Comparison of ENCODE assay signal across 8 mouse cellular contexts in the genomic region with DNA sequence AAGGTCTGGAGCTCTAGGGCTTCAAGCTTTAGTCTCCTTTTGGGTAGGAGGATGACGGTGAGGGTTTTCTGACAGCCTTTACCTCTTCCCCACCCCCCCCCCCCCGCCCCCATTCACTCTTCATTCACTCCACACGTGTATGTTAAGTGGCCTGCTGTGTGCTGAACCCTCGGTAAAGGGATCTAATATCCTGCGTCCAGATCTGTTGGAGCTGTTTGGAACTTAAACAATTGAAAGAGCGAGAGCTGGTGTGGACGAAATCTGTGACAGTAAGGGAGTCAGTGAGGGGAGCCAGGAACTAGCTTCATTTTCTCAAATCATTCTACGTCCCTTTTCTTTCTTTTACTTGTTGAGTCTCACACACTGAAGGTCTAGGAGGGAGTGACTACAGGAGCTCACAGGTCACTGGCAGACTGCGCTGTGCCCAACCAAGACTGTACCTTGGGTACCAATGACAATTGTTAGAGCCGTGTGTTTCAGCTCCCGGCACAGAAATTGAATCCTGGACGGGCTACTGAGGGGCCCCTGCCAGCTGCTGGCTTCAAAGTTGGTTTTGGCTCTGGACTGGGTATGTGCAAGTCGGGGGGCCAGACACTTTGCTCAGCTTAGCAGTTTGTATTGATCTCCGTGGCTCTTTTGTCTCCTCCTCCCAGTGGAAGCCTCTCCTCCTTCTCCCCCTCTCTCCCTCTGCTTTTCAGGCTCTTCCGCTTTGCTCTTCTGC. TPM values are rescaled to one million over a fixed set of nuclear protein-coding genes. Genes with fewer than 3 reads are reported as not detected.
DNase-seq lines count a peak whose midpoint lies in the region; ATAC-seq lines count a peak whose summit lies in the region.

A gene (plus strand): TSS at position 689 of the 721 bp plus-strand sequence.

- 35% methylated on average over 15 of the region's 15 CpGs for WGBS in kidney, embryonic 14.5 days
- WGBS in forebrain, embryonic 16.5 days: 21% methylated on average over 14 of the region's 15 CpGs
- WGBS in neural tube, embryonic 11.5 days: 25% methylated on average over 15 of the region's 15 CpGs

- peak within 1 kb of the TSS; percentile 33 for H3K4me3 ChIP-seq in kidney, embryonic 14.5 days (ENCODE audit: low read length)
- H3K4me3 ChIP-seq in forebrain, embryonic 16.5 days (replicated peaks; ENCODE audit: low read length): peak within 1 kb of the TSS; percentile 46
- H3K4me3 ChIP-seq in neural tube, embryonic 11.5 days (ENCODE audit: low read depth, low read length): peak within 1 kb of the TSS; percentile 28

- no peaks in the 10 kb centered on the region for H3K27me3 ChIP-seq in kidney, embryonic 14.5 days (ENCODE audit: control insufficient read depth, insufficient read depth, low read length)
- H3K27me3 ChIP-seq in forebrain, embryonic 16.5 days (replicated peaks; ENCODE audit: control insufficient read depth, insufficient read depth, low read length): no peaks in the 10 kb centered on the region
- no peaks in the 10 kb centered on the region for H3K27me3 ChIP-seq in neural tube, embryonic 11.5 days (ENCODE audit: control insufficient read depth, insufficient read depth, low read length)

- no peak within 1 kb of the TSS for H3K9ac ChIP-seq in kidney, embryonic 14.5 days (ENCODE audit: low read depth, low read length)
- H3K9ac ChIP-seq in forebrain, embryonic 16.5 days (replicated peaks; ENCODE audit: low read depth, low read length): peak within 1 kb of the TSS; percentile 55
- peak within 1 kb of the TSS; percentile 43 for H3K9ac ChIP-seq in neural tube, embryonic 11.5 days (ENCODE audit: low read length)

- no peaks in the 10 kb centered on the region for H3K36me3 ChIP-seq in kidney, embryonic 14.5 days (ENCODE audit: control insufficient read depth, insufficient read depth, low read length)
- H3K36me3 ChIP-seq in forebrain, embryonic 16.5 days (ENCODE audit: control insufficient read depth, insufficient read depth): no peaks in the 10 kb centered on the region
- no peaks in the 10 kb centered on the region for H3K36me3 ChIP-seq in neural tube, embryonic 11.5 days (ENCODE audit: control insufficient read depth, insufficient read depth, low read length)

- peak; percentile 49; the same call in 1 of the 2 replicates for ATAC-seq in kidney, embryonic 14.5 days (ENCODE audit: low FRiP score, low TSS enrichment)
- ATAC-seq in forebrain, embryonic 16.5 days: peak; percentile 80
- peak; percentile 69 for ATAC-seq in neural tube, embryonic 11.5 days (ENCODE audit: insufficient read depth, low FRiP score, low TSS enrichment)

- no peak within 1 kb of the TSS for H3K27ac ChIP-seq in kidney, embryonic 14.5 days (ENCODE audit: low read depth, low read length)
- peak within 1 kb of the TSS; percentile 67 for H3K27ac ChIP-seq in forebrain, embryonic 16.5 days (ENCODE audit: low read length)
- H3K27ac ChIP-seq in neural tube, embryonic 11.5 days (ENCODE audit: low read depth, low read length): no peak within 1 kb of the TSS

- no peaks in the 10 kb centered on the region for H3K4me1 ChIP-seq in kidney, embryonic 14.5 days (ENCODE audit: control insufficient read depth, insufficient read depth, low read length)
- 0 out of 2 replicates have a peak, but pooled peaks cover 2% of the 10 kb centered on the region for H3K4me1 ChIP-seq in forebrain, embryonic 16.5 days (replicated peaks; ENCODE audit: control insufficient read depth, insufficient read depth, low read length)
- no peaks in the 10 kb centered on the region for H3K4me1 ChIP-seq in neural tube, embryonic 11.5 days (ENCODE audit: control insufficient read depth, insufficient read depth, low read length)

- DNase-seq in kidney, postnatal 25 days: no peak
- peak; percentile 8 for DNase-seq in embryo, embryonic 11 days
- peak in 1 of 2 experiments; percentile 8 for DNase-seq in left cerebral cortex, postnatal 10 days (ENCODE audit: extremely low spot score in 1 of 2, low spot score in 2 of 2)
- peak; percentile 28 for DNase-seq in neural tube, embryonic 11.5 days (ENCODE audit: low spot score)
- no peak for DNase-seq in spleen, adult 18-20 months
- no peak for DNase-seq in spleen, adult 12 weeks (ENCODE audit: low spot score)

- intact Hi-C loops in left cerebral cortex, postnatal 10 days (cut with DNase I): no loop called here

- H3K9me3 ChIP-seq in kidney, embryonic 14.5 days (ENCODE audit: control insufficient read depth, low read length): no peaks in the 10 kb centered on the region
- H3K9me3 ChIP-seq in forebrain, embryonic 16.5 days (ENCODE audit: control insufficient read depth, low read length): no peaks in the 10 kb centered on the region
- H3K9me3 ChIP-seq in neural tube, embryonic 11.5 days (ENCODE audit: control insufficient read depth, low read length): no peaks in the 10 kb centered on the region

- H3K4me2 ChIP-seq in kidney, embryonic 14.5 days (replicated peaks; ENCODE audit: low read depth, low read length): peak within 1 kb of the TSS; percentile 39
- peak within 1 kb of the TSS; percentile 52 for H3K4me2 ChIP-seq in forebrain, embryonic 16.5 days (ENCODE audit: low read length)
- peak within 1 kb of the TSS; percentile 43 for H3K4me2 ChIP-seq in neural tube, embryonic 11.5 days (ENCODE audit: low read depth)

RNA-seq across cellular contexts. Expression of the gene that starts here (rescaled TPM):
- 1.0 and 1.1 TPM in 2 replicates for polyA plus RNA-seq in kidney, embryonic 14.5 days (2014; fragmentation: Nextera tagmentation; extraction: Ambion mirVana)
- polyA plus RNA-seq in forebrain, embryonic 16.5 days (2015; fragmentation: Nextera tagmentation; extraction: Ambion mirVana): 16.0 and 19.3 TPM in 2 replicates
- total RNA-seq in left cerebral cortex, postnatal 10 days (2021): 10 to 100 TPM; 53.9 to 55.4 TPM
- polyA plus RNA-seq in neural tube, embryonic 11.5 days (2014; fragmentation: Nextera tagmentation; extraction: Ambion mirVana): 7.3 and 7.6 TPM in 2 replicates

Comparison
In these comparisons a context has a peak if more than half of its experiments do, and no peak if none do; other contexts are left out.
1. DNase-seq: peak in embryo, embryonic 11 days (single experiment) and neural tube, embryonic 11.5 days (single experiment); none in kidney, postnatal 25 days (0 of 2), spleen, adult 18-20 months (0 of 2) and spleen, adult 12 weeks (single experiment).
2. Peak in every context shown above with its lines, with median percentiles within 50 percentile points of each other: ATAC-seq, H3K4me2 ChIP-seq and H3K4me3 ChIP-seq.